Mouse (Mus musculus): ENCODE data around the gene Ugt1a5. TPM values are rescaled to one million over a fixed set of nuclear protein-coding genes. Genes with fewer than 3 reads are reported as not detected.
"Not testable (repeated sequence)": the region's sequence is repeated elsewhere in the genome, so short reads cannot be mapped to it uniquely, and the experiment has no call there.

Gene Ugt1a5
- polyA plus RNA-seq, 1 experiment, result not detected

DNA sequence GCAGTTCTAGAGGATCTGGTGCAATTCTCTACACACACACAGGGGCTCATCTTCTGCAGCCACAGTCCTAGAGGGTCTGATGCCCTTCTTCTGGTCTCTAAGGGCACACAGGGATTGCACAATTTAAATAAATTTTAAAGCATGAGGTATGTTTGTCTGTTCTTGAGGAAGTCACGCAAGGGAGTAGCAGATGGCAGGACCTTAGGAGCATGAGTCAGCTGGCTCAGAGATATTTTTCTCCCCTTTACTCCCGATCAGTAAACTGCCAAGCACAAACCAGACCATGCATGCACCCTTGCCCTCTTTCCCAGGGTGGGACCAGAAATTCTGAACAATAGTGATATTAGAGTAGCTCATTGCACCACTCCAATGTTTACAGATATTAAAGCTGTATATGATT lies 7.4 kb upstream of the Ugt1a5 start:
- WGBS, result 50% methylated on average over 2 of the region's 2 CpGs
- H3K4me3 ChIP-seq (ENCODE audit: extremely low read depth, insufficient read depth, insufficient read length), result no peak overlapping the region
- TF ChIP-seq POLR2A (IDR thresholded peaks at IDR 0.05; ENCODE audit: low read depth, low read length) (no peak), CTCF (IDR thresholded peaks at IDR 0.05; ENCODE audit: extremely low read depth, insufficient read depth, insufficient read length, insufficient replicate concordance) (no peak)
- no peaks in the 10 kb centered on the region for H3K4me1 ChIP-seq (ENCODE audit: control insufficient read depth, insufficient read depth, insufficient read length)
- no peaks in the 10 kb centered on the region for H3K36me3 ChIP-seq (ENCODE audit: control insufficient read depth, insufficient read depth, low read length)
- DNase-seq (ENCODE audit: low read depth in 1 of 2, low spot score in 2 of 2), result no peak
- no peaks in the 10 kb centered on the region for H3K27me3 ChIP-seq (ENCODE audit: control insufficient read depth, insufficient read depth, low read length)
- H3K27ac ChIP-seq (ENCODE audit: insufficient read depth, low read length), result no peak overlapping the region

GRCm38 (mm10) chr1:88172190-88172589 lies 6.4 kb downstream of the Ugt1a5 start:
- not testable (repeated sequence) for DNase-seq (ENCODE audit: low read depth in 1 of 2, low spot score in 2 of 2); H3K27me3 ChIP-seq (ENCODE audit: control insufficient read depth, insufficient read depth, low read length); H3K27ac ChIP-seq (ENCODE audit: insufficient read depth, low read length); H3K36me3 ChIP-seq (ENCODE audit: control insufficient read depth, insufficient read depth, low read length); H3K4me1 ChIP-seq (ENCODE audit: control insufficient read depth, insufficient read depth, insufficient read length); H3K4me3 ChIP-seq (ENCODE audit: extremely low read depth, insufficient read depth, insufficient read length)
- WGBS, result 80% methylated on average over 7 of the region's 7 CpGs

- H3K4me3 ChIP-seq (ENCODE audit: extremely low read depth, insufficient read depth, insufficient read length), result no peak overlapping the region
- no peak for DNase-seq (ENCODE audit: low read depth in 1 of 2, low spot score in 2 of 2)
- 95% methylated on average over 1 of the region's 1 CpGs for WGBS
- H3K27ac ChIP-seq (ENCODE audit: insufficient read depth, low read length), result no peak overlapping the region
- no peaks in the 10 kb centered on the region for H3K4me1 ChIP-seq (ENCODE audit: control insufficient read depth, insufficient read depth, insufficient read length)
- H3K27me3 ChIP-seq (ENCODE audit: control insufficient read depth, insufficient read depth, low read length), result no peaks in the 10 kb centered on the region
- TF ChIP-seq POLR2A (IDR thresholded peaks at IDR 0.05; ENCODE audit: low read depth, low read length) (no peak), CTCF (IDR thresholded peaks at IDR 0.05; ENCODE audit: extremely low read depth, insufficient read depth, insufficient read length, insufficient replicate concordance) (no peak)
- no peaks in the 10 kb centered on the region for H3K36me3 ChIP-seq (ENCODE audit: control insufficient read depth, insufficient read depth, low read length)
Observed at GRCm38 (mm10) chr1:88179657-88180056, 13.8 kb downstream of the Ugt1a5 start.

GRCm38 (mm10) chr1:88186325-88186935 lies 20.6 kb downstream of the Ugt1a5 start:
- H3K4me3 ChIP-seq (ENCODE audit: extremely low read depth, insufficient read depth, insufficient read length), result no peak overlapping the region
- H3K36me3 ChIP-seq (ENCODE audit: control insufficient read depth, insufficient read depth, low read length), result no peaks in the 10 kb centered on the region
- H3K4me1 ChIP-seq (ENCODE audit: control insufficient read depth, insufficient read depth, insufficient read length), result no peaks in the 10 kb centered on the region
- H3K27me3 ChIP-seq (ENCODE audit: control insufficient read depth, insufficient read depth, low read length), result no peaks in the 10 kb centered on the region
- DNase-seq (ENCODE audit: low read depth in 1 of 2, low spot score in 2 of 2), result no peak
- WGBS, result 96% methylated on average over 5 of the region's 5 CpGs
- no peak overlapping the region for H3K27ac ChIP-seq (ENCODE audit: insufficient read depth, low read length)
- no peak for TF ChIP-seq CTCF (IDR thresholded peaks at IDR 0.05; ENCODE audit: extremely low read depth, insufficient read depth, insufficient read length, insufficient replicate concordance)
- no peak for TF ChIP-seq POLR2A (IDR thresholded peaks at IDR 0.05; ENCODE audit: low read depth, low read length)

GRCm38 (mm10) chr1:88192136-88192535 lies 26.3 kb downstream of the Ugt1a5 start:
- Histone ChIP-seq H3K27me3 (ENCODE audit: control insufficient read depth, insufficient read depth, low read length) (no peaks in the 10 kb centered on the region), H3K4me3 (ENCODE audit: extremely low read depth, insufficient read depth, insufficient read length) (no peak overlapping the region), H3K36me3 (ENCODE audit: control insufficient read depth, insufficient read depth, low read length) (no peaks in the 10 kb centered on the region), H3K27ac (ENCODE audit: insufficient read depth, low read length) (no peak overlapping the region), H3K4me1 (ENCODE audit: control insufficient read depth, insufficient read depth, insufficient read length) (no peaks in the 10 kb centered on the region)
- DNase-seq (ENCODE audit: low read depth in 1 of 2, low spot score in 2 of 2), result no peak
- WGBS, result 86% methylated on average over 3 of the region's 3 CpGs
- TF ChIP-seq POLR2A (IDR thresholded peaks at IDR 0.05; ENCODE audit: low read depth, low read length), result no peak
- TF ChIP-seq CTCF (IDR thresholded peaks at IDR 0.05; ENCODE audit: extremely low read depth, insufficient read depth, insufficient read length, insufficient replicate concordance), result no peak

DNA sequence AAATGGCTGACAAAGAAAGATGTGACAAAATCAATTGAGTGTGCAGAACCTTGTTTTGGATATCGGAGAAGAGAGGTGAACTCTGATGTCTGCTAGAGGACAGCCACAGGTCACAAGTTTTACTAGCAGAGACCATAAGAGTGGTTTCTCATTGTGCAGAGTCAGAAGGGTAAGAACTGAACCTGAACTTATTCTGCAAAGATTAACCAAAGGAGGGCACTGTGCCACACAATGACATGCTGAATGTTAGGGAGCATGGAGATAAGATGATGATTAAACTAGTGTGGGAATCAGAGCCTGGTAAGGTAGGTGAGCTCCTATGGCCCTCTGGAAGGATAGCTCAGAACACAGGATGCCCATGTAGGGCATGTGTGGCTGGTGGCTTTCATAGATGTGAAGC lies 29.9 kb downstream of the Ugt1a5 start:
- 89% methylated on average over 1 of the region's 1 CpGs for WGBS
- no peak for DNase-seq (ENCODE audit: low read depth in 1 of 2, low spot score in 2 of 2)
- H3K27ac ChIP-seq (ENCODE audit: insufficient read depth, low read length), result no peak overlapping the region

GRCm38 (mm10) chr1:88197443-88197842 lies 31.6 kb downstream of the Ugt1a5 start:
- Histone ChIP-seq H3K4me1 (ENCODE audit: control insufficient read depth, insufficient read depth, insufficient read length) (no peaks in the 10 kb centered on the region), H3K27me3 (ENCODE audit: control insufficient read depth, insufficient read depth, low read length) (no peaks in the 10 kb centered on the region), H3K4me3 (ENCODE audit: extremely low read depth, insufficient read depth, insufficient read length) (no peak overlapping the region), H3K27ac (ENCODE audit: insufficient read depth, low read length) (no peak overlapping the region), H3K36me3 (ENCODE audit: control insufficient read depth, insufficient read depth, low read length) (no peaks in the 10 kb centered on the region)
- 81% methylated on average over 3 of the region's 3 CpGs for WGBS
- no peak for DNase-seq (ENCODE audit: low read depth in 1 of 2, low spot score in 2 of 2)
- TF ChIP-seq POLR2A (IDR thresholded peaks at IDR 0.05; ENCODE audit: low read depth, low read length), result no peak
- no peak for TF ChIP-seq CTCF (IDR thresholded peaks at IDR 0.05; ENCODE audit: extremely low read depth, insufficient read depth, insufficient read length, insufficient replicate concordance)

More for the DNA sequence above, 29.9 kb downstream of the Ugt1a5 start:
- no peaks in the 10 kb centered on the region for H3K4me1 ChIP-seq (ENCODE audit: control insufficient read depth, insufficient read depth, insufficient read length)
- no peaks in the 10 kb centered on the region for H3K36me3 ChIP-seq (ENCODE audit: control insufficient read depth, insufficient read depth, low read length)
- TF ChIP-seq CTCF (IDR thresholded peaks at IDR 0.05; ENCODE audit: extremely low read depth, insufficient read depth, insufficient read length, insufficient replicate concordance) (no peak), POLR2A (IDR thresholded peaks at IDR 0.05; ENCODE audit: low read depth, low read length) (no peak)
- H3K27me3 ChIP-seq (ENCODE audit: control insufficient read depth, insufficient read depth, low read length), result no peaks in the 10 kb centered on the region
- H3K4me3 ChIP-seq (ENCODE audit: extremely low read depth, insufficient read depth, insufficient read length), result no peak overlapping the region
